Mouse (Mus musculus) layer of hippocampus, postnatal 14 days (tissue): ENCODE results near the gene Tdg. TPM values are rescaled to one million over a fixed set of nuclear protein-coding genes. Genes with fewer than 3 reads are reported as not detected.
"Not testable (repeated sequence)": the region's sequence is repeated elsewhere in the genome, so short reads cannot be mapped to it uniquely, and the experiment has no call there.

Experiments used
- DNase-seq, 2 experiments: peaks; one replicate each; pipeline ENCODE4 v3.0.0; 2021 to 2022; ENCODE audit warnings: low spot score in 2 of 2, mixed read lengths in 1 of 2
- long read RNA-seq, 2 experiments: library from polyadenylated mRNA; stranded (forward); transcript quantifications; one replicate each; pipeline ENCODE4 v2.0.0; 2021
- total RNA-seq, 2 experiments: library from RNA; stranded (reverse); gene quantifications; 2 replicates each; pipeline ENCODE4 v1.2.3; 2021

Tdg gene
- total RNA-seq, result 10 to 100 TPM; 62.3 to 66.8 TPM
- long read RNA-seq, experiment 1, transcript Tdg-208 (10 exons, 3,502 nt), result major isoform, 73 of 111 reads
- long read RNA-seq, experiment 1, transcript Tdg-201 (10 exons, 2,959 nt), result minor isoform, 8 of 111 reads
- long read RNA-seq, experiment 1, partial matches to known transcripts, result 7 of 111 reads
- long read RNA-seq, experiment 1, other reads (novel, unspliced or antisense), result 23 of 111 reads
- long read RNA-seq, experiment 2, transcript Tdg-201 (10 exons, 2,959 nt), result minor isoform, 10 of 121 reads
- long read RNA-seq, experiment 2, transcript Tdg-208 (10 exons, 3,502 nt), result major isoform, 78 of 121 reads
- long read RNA-seq, experiment 2, partial matches to known transcripts, result 1 of 121 reads
- long read RNA-seq, experiment 2, other reads (novel, unspliced or antisense), result 32 of 121 reads

DNA sequence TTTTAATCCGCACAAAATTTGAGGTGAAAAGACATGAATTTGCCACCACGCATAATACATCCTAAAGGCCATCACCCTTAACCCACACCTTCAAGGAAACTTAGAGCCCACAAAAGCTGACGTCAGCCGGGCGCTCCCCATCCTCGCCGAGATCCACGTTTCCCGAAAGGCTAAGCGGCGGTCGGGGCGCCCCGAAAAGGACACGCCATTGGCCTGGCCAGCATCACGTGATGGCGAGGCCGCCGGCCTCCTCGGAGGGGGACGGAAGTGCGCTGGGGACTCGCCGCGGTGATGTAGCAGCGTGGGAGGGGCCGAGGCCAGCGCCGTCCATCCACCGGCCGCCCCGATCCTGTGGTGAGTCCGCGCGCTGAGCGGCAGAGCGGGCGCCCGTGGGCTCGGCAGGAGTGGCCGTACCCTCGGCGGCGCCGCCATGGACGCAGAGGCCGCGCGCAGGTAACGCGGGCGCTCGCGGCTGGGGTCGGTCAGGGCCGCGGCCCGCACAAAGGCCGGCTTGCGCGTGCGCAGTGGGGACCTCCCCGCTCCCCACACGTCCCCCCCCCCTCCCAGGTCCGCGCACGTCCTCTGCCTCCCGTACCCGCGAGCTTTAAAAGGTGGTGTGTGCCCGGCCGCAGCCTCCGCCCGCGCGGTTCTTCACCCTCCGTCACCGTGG, at the start of gene Tdg:
Gene Tdg (plus strand): TSS at position 243 of the 670 bp plus-strand sequence.
- peak; percentile 88 to 90 for DNase-seq

DNA sequence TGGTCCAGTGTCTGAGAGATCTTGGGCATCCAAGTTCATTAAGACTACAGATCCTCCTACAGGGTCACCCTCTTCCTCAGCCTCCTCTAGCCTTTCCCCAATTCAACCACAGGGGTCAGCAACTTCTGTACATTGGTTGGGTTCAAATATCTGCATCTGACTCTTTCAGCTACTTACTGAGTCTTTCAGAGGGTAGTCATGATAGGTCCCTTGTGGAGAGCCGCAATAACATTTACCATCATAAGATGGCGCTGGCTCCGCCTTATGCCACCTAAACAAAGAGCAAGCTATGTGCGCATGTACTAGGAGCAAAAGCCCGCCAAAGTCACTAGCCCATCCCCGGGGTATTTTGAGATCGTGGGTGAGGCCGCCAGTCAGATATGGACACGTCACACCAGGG, 40.0 kb upstream of the Tdg start:
- DNase-seq, result not testable (repeated sequence)

DNA sequence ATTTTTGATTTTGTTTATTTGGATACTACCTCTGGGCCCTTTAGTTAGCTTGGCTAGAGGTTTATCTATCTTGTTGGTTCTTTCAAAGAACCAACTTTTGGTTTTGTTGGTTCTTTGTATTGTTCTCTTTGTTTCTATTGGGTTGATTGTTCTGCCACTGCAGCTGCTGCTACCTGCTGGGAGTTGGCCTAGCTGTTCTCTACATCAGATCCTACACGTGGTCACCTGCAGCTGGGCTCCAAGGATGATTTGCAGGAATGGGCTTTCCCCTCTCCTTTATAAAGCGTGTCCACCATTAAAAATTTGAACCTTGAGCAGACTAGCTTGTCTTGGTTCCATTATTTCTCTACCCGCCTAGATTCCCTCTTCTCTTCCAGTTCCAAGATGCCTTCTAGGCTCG, 35.2 kb upstream of the Tdg start:
- not testable (repeated sequence) for DNase-seq

DNA sequence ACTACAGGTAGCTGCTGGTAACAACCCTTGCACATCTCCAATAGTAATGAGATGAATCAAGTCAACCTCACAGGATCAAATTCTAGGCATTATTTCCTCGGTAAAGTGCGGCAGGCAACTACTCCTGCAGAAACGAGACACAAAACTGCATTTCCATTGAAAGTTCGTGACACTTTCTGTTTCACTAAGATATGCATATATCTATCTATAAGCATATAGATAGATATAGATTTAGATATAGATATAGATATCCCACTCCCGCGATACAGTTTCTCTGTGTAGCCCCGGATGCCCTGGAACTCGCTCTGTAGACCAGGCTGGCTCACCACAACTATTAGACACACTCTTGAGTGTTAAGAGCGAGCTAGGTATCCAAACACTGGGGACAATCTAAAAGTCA, 7.4 kb upstream of the Tdg start:
- no peak for DNase-seq

DNA sequence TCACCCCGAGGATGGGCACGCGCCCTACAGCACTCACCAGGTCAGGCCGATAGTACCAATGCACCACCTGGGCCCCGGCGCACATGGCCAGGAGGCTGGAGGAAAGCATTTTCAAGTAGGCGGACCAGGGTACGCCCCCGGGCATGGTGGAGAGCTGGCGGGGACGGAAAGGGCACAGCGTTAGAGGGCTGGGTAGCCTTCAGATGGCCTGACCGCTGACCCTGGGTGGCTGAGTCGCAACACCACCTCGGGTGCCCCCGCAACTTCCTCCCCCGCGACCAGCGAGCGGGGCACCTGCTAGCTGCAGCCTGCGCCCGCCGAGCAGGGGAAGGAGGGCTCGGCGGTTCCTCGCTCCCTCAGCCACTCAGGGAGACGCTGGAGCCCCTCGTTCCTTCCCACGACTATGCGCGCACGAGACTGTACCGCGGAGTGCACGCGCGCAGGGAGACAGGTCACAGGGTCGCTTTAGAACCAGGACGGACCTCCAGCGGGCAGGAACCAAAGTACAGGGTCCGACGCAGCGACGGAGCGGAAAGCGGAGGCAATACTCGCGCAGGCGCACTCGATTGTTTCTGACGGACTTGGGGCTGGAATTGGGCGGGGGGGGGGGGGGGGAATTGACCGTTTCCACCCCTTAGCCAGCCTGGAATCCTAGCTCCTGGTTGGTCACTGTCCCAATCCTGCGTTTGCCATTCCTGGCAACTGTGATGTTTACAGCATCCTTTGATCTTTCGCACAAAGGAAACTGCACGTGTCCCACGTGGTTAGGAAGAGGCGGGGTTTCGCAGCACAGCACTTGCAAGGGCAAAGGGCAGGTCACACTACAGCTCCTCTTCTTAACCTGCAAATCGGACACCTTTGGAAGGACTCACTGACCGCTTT, 6.7 kb upstream of the Tdg start, which contains the start of gene 1190007I07Rik:
Gene 1190007I07Rik (minus strand): TSS at position 558 of the 882 bp plus-strand sequence.
- peak; percentile 87 to 89 for DNase-seq

DNA sequence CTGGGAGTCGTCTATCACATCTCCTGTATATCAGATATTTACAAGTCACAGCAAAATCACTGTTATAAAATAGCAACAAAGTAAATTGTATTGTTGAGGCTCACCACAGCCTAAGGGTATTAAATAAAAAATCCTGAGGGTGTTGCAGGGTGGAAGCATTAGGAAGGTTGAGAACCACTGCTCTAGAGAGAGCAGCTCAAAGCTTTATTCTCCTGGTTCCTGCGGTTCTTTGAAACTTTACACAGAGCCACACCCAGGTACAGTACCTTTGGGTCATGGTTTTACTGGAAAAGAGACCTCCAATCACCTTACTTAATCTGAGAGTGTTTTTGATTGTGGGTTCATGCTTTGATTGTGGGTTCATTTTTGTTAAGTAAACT, 6.1 kb upstream of the Tdg start:
- not testable (repeated sequence) for DNase-seq

DNA sequence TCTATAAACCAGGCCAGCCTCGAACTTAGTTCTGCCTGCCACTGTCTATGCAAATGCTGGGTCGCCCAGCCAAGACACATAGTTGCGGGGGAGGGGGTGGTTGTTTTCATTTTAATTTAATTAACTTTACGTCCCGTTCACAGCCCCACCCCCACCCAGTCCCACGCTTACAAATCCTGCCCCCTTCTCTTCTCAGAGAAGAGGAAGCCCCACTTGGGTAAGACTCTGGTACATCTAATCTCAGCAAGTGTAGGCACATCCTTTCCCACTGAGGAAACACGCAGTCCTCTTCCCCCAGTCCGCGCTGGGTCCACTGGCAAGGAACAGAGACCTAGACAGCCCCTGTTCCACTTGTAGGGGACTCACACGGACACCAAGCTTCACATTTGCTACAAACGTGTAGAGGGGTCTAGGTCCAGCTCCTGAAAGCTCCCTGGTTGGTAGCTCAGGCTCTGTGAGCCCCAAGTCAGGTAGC, 480 bp upstream of the Tdg start:
- DNase-seq, result peak in 1 of 2 experiments; percentile 28

DNA sequence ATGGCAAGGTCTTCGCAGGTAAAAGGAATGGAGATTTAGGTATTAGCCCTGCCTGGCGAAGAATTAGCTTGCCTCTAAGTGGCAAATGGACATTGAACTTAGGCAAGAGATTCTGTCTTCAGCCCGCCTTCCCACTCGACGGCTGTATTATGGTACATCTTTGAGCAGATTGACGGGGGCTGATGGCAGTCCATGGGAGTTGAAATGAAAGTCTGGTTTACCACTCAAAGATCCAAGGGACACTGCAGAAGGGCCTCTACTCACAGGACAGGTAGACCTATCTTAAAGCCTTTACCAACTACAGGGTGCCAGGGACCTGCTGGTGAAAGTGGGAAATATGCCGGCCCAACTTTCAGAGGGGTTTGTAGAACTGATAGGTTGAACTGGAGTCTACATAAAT, 869 bp downstream of the Tdg start:
- DNase-seq, result no peak

DNA sequence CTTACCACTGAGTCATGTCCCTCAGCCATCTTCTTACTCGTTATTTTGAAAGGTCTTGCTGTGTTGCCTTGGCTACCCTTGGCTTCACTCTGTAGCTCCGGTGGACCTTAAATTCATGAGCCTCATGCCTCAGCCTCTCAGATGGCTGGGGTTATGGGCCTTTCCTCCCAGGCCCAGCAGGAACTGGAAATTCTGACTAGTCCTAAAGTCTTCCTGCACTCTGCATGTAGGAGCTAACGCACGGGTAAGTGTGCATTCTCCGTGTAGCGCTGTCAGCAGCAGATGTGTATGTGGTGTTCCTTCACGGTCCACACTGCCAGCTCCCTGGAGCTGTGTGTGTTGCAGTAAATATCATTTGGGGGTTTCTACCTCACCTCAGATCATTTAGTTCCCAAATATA, 1.5 kb downstream of the Tdg start:
- DNase-seq, result no peak

DNA sequence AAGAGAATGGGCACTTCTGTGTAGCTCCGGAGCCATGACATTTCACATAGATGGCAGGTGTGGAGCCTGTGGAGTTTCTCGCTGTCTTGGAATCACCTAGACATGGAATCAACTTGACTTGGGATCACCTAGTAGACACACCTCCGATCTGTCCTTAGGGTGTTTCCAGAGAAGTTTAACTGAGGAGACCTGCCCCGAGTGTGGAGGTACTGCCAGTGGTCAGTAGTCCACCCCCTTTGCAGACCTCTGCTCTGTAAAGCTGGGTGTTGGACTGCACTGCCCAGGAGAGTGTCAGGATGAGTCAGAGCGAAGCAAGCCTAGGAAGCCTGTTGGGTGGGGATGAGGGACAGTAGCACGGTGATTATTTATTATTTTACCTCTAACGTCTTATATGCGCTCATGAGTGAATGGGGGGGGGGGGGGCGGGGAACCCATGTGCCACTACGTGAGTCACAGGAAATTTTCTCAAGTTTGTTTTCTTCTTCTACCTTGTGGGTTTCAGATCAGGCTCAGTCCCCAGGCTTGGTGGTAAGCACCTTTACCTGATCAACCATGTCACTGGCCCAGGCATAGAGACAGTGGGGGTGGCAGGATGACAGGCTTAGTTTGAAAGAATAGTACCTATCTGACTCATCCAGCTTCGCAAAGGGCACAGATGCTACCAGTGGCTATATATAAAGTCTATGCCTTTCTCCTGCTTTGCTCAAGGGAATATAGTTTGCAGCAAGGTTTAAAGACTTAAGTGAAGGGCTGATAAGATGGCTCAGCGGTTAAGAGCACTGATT, 3.1 kb downstream of the Tdg start:
- no peak for DNase-seq

DNA sequence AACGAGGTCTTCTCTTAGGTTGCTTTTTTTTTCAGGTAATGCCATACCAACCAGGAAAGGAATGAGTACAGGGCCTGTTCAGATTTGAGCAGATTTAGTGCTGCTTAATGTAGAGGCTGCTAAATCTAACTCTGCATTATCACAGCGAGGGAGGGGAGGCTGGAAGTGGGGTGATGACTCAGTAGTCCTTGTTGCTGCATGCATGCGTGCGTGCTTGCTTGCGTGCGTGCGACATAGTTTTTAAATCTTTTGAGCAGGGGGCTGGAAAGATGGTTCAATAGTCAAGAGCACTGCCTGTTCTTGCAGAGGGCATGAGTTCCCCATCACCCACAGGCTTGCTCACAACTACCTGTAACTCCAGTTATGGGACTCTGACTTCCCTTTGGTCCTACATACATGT, 4.7 kb downstream of the Tdg start:
- no peak for DNase-seq

DNA sequence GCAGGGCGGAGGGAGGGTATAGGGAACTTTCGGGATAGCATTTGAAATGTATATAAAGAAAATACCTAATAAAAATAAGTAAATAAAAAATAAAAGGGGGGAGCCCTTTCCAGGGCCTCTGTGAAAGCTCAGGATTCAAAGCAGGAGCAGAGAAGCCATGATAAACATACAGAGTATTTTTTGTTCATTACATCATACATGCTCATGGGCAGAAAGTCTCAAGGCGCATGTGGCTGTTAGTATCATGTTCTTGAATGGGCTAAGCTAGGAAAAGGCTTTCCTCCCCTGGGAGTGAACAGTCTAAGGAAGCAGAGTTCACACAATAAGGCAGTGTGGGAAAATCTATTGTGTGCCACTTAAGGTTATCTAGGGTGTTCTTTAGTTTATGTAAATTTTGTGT, 6.7 kb downstream of the Tdg start:
- no peak for DNase-seq

DNA sequence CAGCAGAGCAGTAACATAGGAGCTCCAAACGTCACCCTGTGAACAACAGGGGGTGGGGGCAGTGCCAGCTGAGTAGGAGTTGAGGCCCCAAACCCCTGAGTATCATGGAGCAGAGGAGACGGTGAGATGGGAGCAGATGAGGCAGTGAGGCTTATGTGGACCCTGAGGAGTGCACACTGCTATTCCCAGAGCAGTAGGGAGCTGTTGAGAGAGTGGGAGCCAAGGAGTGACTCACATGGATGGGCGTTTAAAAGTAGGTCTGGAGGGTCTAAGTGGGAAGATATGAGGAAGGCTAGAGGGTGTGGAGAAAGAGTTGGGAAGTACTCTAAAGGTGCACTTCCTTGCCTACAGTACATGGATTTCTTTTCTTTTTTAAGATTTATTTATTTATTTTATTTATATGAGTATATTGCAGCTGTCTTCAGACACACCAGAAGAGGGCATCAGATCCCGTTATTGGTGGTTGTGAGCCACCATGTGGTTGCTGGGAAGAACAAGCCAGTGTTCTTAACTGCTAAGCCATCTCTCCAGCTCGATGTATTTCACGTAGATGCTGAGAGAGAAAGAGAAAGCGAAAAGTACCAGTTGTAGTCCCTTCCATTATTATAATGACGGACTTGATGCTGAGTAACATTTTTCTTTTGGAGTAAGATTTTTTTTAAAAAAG, 9.5 kb downstream of the Tdg start:
- DNase-seq, result no peak

DNA sequence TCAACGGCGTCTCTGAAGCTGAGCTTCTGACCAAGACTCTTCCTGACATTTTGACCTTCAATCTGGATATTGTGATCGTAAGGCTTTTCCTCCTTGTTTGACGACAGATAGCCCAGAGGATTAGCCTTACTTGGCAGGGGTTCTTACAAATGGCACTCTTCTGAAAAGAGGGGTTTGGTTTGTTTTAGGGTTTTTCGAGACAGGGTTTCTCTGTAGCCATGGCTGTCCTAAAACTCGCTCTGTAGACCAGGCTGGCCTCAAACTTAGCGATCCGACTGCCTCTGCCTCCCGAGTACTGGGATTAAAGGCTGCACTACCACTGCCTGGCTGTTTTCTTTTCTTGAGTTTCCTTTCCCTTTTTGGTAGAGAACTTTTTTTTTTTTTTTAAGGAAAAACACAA, 11.9 kb downstream of the Tdg start:
- no peak for DNase-seq

DNA sequence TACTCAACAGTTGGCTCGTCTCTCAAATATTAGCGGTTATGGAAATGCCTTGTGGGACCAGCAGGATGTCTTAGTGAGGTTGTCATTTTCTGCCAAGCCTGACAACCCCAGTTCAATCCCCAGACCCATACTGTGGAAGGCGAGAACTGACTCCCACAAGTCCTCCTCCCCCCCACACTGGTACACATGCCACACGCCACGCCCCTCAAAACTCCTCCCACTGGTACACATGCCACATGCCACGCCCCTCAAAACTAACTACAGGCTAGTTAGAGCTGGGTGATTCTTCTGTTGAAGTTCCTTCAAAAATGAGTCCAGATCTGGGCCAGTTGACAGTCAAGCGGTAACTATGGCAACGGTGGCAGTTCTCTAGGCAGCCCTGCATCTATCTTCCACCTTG, 16.5 kb downstream of the Tdg start:
- DNase-seq, result no peak

DNA sequence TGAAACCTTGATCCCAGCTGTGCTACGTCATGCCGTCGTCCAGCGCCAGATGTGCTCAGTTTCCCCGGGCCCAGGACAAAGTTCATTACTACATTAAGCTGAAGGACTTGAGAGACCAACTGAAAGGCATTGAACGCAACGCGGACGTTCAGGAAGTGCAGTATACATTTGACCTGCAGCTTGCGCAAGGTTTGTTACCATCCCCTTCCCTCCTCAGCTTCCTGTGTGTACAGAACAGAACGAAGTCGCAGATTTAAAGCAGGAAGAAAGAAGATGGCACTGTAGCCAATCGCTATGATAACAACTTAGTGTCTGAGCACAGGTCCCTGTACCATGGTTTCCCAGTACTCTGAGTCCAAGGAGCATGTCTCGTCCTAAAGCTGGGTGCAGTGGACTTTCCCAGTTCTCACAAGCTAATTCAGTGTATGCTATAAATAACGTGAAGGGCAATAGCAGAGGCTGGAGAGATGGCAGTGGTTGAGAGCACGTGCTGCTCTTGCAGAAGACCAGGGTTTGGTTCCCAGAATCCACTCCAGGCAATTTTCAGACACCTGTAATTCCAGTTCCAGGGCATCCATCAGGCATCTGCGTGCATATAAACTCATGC, 17.7 kb downstream of the Tdg start:
- no peak for DNase-seq

DNA sequence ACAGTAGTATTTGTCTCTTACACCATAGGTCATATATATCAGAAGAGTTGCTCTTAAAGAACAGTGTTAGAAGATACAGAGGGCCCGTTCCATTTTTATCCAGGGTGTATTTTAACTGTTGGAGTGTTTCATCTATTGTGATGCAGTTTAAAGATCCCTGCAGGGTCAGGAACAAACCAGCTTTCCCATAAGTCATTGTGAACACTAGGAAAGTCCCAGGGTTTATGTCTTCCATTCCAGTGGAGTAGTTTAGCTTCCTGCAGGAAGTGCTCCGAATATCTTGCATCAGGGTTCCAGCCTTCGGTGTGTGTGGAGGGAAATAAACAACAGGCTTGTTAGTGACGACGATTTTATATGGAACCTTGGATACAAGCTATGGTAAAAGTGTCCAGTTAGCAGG, 21.6 kb downstream of the Tdg start:
- no peak for DNase-seq

DNA sequence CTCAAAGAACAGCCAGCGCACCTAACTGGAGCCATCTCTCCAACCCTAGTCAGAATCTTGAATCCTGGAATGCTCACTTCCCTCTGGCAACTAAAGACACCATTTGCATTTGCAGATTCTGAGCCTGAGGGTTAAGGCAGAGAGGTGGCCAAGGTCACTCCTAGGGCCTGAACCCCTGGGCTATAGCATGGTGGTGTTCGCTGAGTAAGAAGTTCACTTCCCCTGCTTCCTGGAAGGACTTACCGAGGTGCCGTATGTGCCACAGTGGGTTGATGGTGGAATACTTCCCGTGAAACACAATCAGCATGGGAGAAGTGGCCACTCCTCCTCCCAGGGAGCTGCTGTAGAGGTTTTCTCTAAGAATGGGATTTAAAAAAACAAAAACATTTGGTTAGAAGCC, 23.0 kb downstream of the Tdg start:
- no peak for DNase-seq

DNA sequence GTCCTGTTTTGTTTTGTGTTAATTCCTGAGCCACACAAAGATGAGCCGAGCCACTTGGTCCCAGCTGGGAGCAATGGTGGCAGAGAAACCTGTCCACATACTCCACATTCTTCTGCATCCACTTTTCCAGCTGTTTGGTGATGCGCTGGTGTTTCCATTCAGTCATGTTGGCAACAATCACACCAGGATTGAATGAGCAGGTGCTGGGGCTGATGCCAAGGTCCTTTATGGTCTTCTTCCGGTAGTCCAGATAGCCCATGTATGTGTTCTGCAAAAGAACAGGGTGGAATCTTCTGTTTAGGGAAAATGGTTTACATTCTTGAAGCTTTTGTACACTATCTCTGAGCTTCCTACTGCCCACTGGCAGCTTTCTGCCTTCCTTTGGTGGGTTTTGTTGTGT, 25.0 kb downstream of the Tdg start:
- DNase-seq, result no peak

DNA sequence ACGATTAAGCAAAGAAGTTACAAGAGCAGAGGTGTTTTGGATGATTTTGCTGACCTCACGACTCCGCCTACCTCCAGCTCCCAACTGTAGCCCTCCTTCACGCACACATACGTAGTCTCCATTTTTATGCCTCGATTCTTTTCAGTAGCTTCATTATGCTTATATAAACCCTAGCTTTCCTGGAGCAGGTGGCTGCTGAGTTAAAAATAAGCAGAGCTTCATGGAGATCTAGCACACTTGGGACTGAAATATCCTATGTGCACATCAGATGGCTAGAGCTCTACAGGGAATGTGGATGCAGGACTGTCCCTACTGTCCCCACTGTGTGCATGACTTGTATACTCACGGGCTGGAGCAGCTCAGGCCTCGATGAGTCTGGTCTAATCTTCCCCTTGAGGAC, 32.2 kb downstream of the Tdg start:
- DNase-seq, result peak in 1 of 2 experiments; percentile 31
